Mouse (Mus musculus) bone marrow macrophage, adult 2 months (primary cell): ENCODE data around the gene Rbck1.

Experiments
- CTCF ChIP-seq: IDR thresholded peaks from 2 replicates; pipeline ENCODE4 v1.5.1; 2012; ENCODE audit warnings: low read depth, mild to moderate bottlenecking, low read length, moderate library complexity
- POLR2A ChIP-seq: IDR thresholded peaks from 2 replicates; pipeline ENCODE4 v1.6.1; 2012; ENCODE audit warnings: mild to moderate bottlenecking, low read depth, low read length, borderline replicate concordance

- TF ChIP-seq CTCF (no peak), POLR2A (no peak)
Observed at GRCm38 (mm10) chr2:152376345-152376741, 43.9 kb upstream of the Rbck1 start, which contains the start of gene Nrsn2.
